Mouse (Mus musculus): ENCODE results near the gene Gba2. TPM values are rescaled to one million over a fixed set of nuclear protein-coding genes. Genes with fewer than 3 reads are reported as not detected.

Gene Gba2
- polyA plus RNA-seq, 1 experiment from 2014 or later: 19.3 TPM

- DNase-seq: no peak
- ATAC-seq (ENCODE audit: insufficient read depth): no peak
- H3K4me3 ChIP-seq (ENCODE audit: low read depth, low read length): no peak overlapping the region
- H3K4me2 ChIP-seq: no peak overlapping the region
- no peaks in the 10 kb centered on the region for H3K9me3 ChIP-seq (ENCODE audit: low read depth, low read length)
- 92% methylated on average over 8 of the region's 8 CpGs for WGBS
- H3K36me3 ChIP-seq (ENCODE audit: insufficient read depth): peaks cover 100% of the 10 kb centered on the region
- H3K27ac ChIP-seq (ENCODE audit: low read depth): no peak overlapping the region
- H3K4me1 ChIP-seq (ENCODE audit: insufficient read depth): no peaks in the 10 kb centered on the region
- no peak for TF ChIP-seq CTCF (IDR thresholded peaks at IDR 0.05; ENCODE audit: low read depth)
- no peaks in the 10 kb centered on the region for H3K27me3 ChIP-seq (ENCODE audit: insufficient read depth, low read length)
- H3K9ac ChIP-seq: no peak overlapping the region
Observed at GRCm38 (mm10) chr4:43535628-43536027, 43.0 kb downstream of the Gba2 start.

GRCm38 (mm10) chr4:43533270-43533669 is 45.4 kb downstream of the Gba2 start:
- Histone ChIP-seq H3K4me1 (ENCODE audit: insufficient read depth) (no peaks in the 10 kb centered on the region), H3K9ac (no peak overlapping the region), H3K4me2 (no peak overlapping the region), H3K4me3 (ENCODE audit: low read depth, low read length) (no peak overlapping the region), H3K9me3 (ENCODE audit: low read depth, low read length) (no peaks in the 10 kb centered on the region), H3K27me3 (ENCODE audit: insufficient read depth, low read length) (no peaks in the 10 kb centered on the region), H3K36me3 (ENCODE audit: insufficient read depth) (peaks cover 83% of the 10 kb centered on the region), H3K27ac (ENCODE audit: low read depth) (no peak overlapping the region)
- TF ChIP-seq CTCF (IDR thresholded peaks at IDR 0.05; ENCODE audit: low read depth): no peak
- no peak for DNase-seq
- no peak for ATAC-seq (ENCODE audit: insufficient read depth)
- WGBS: 81% methylated on average over 9 of the region's 9 CpGs

DNA sequence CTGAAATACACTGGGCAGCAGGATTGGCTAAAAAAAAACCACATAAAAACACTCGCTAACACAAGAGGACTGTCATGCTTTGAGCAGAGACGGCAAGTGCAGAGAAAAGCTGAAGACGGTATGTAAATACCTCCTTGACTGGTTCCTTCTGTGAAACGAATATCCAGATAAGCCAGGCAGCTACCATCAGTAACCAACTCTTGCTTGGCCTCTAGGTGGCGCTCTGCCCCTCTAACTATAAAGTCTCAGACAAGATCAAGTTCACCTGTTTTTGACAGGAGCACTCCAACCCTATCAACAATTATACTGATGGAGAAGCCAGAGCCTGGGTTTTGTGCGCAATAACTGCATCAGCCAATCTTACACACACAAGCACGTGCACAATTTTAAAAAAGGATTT is 48.1 kb downstream of the Gba2 start:
- Histone ChIP-seq H3K4me3 (ENCODE audit: low read depth, low read length) (no peak overlapping the region), H3K27ac (ENCODE audit: low read depth) (peak overlapping the region; percentile 7; the same call in 1 of the 2 replicates), H3K9me3 (ENCODE audit: low read depth, low read length) (no peaks in the 10 kb centered on the region), H3K36me3 (ENCODE audit: insufficient read depth) (peaks cover 56% of the 10 kb centered on the region), H3K27me3 (ENCODE audit: insufficient read depth, low read length) (no peaks in the 10 kb centered on the region), H3K9ac (no peak overlapping the region), H3K4me1 (ENCODE audit: insufficient read depth) (no peaks in the 10 kb centered on the region), H3K4me2 (no peak overlapping the region)
- ATAC-seq (ENCODE audit: insufficient read depth) (no peak; the same call in 1 of the 2 replicates), DNase-seq (peak; percentile 87)
- 18% methylated on average over 7 of the region's 7 CpGs for WGBS
- TF ChIP-seq CTCF (IDR thresholded peaks at IDR 0.05; ENCODE audit: low read depth): peak; percentile 86

DNA sequence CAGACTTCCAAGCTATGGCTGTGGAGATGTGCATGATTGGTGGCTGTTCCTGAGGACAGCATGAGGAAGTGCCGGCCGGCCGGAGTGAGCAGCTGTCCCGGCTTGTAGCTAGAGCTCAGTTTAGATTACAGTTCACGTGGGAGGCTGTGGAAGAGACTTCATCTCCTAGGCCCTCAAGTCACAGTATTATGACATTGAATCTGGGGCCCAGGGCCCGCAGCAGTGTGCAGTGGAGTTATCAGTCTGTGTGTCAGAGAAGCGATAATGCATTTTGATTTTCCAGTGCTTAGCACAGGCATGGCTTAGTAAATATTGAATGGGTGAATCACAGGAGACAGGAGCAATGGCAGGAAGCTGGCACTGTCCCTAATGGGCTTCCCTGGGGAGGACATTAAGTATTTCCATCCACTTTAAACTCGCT is 48.6 kb downstream of the Gba2 start:
- ATAC-seq (ENCODE audit: insufficient read depth) (no peak), DNase-seq (no peak)
- WGBS: 46% methylated on average over 8 of the region's 8 CpGs
- no peak overlapping the region for H3K4me2 ChIP-seq
- peaks cover 51% of the 10 kb centered on the region for H3K36me3 ChIP-seq (ENCODE audit: insufficient read depth)
- no peak for TF ChIP-seq CTCF (IDR thresholded peaks at IDR 0.05; ENCODE audit: low read depth)
- no peaks in the 10 kb centered on the region for H3K27me3 ChIP-seq (ENCODE audit: insufficient read depth, low read length)
- no peak overlapping the region for H3K9ac ChIP-seq
- no peaks in the 10 kb centered on the region for H3K9me3 ChIP-seq (ENCODE audit: low read depth, low read length)
- H3K4me3 ChIP-seq (ENCODE audit: low read depth, low read length): no peak overlapping the region
- no peaks in the 10 kb centered on the region for H3K4me1 ChIP-seq (ENCODE audit: insufficient read depth)
- H3K27ac ChIP-seq (ENCODE audit: low read depth): peak overlapping the region; percentile 7; the same call in 1 of the 2 replicates

DNA sequence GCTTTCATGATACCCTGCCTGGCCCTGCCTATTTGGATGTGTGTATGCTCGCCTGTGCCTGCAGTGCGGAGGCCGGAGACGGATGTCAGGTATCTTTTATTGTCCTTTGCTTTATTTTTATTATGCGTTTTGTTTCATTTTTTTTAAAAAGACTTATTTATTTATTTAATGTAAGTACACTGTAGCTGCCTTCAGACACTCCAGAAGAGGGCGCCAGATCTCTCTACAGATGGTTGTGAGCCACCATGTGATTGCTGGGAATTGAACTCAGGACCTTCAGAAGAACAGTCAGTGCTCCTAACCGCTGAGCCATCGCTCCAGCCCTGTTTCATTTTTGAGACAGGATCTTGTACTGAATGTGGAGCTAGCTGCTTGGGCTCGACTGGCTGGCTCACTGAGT is 50.2 kb downstream of the Gba2 start:
- DNase-seq: peak; percentile 28
- Histone ChIP-seq H3K27me3 (ENCODE audit: insufficient read depth, low read length) (peaks cover 7% of the 10 kb centered on the region), H3K4me3 (ENCODE audit: low read depth, low read length) (no peak overlapping the region), H3K4me1 (ENCODE audit: insufficient read depth) (peaks cover 3% of the 10 kb centered on the region; the same call in 1 of the 2 replicates), H3K36me3 (ENCODE audit: insufficient read depth) (peaks cover 35% of the 10 kb centered on the region), H3K27ac (ENCODE audit: low read depth) (no peak overlapping the region), H3K4me2 (no peak overlapping the region), H3K9me3 (ENCODE audit: low read depth, low read length) (no peaks in the 10 kb centered on the region), H3K9ac (no peak overlapping the region)
- ATAC-seq (ENCODE audit: insufficient read depth): no peak
- 73% methylated on average over 9 of the region's 9 CpGs for WGBS
- TF ChIP-seq CTCF (IDR thresholded peaks at IDR 0.05; ENCODE audit: low read depth): peak; percentile 39

DNA sequence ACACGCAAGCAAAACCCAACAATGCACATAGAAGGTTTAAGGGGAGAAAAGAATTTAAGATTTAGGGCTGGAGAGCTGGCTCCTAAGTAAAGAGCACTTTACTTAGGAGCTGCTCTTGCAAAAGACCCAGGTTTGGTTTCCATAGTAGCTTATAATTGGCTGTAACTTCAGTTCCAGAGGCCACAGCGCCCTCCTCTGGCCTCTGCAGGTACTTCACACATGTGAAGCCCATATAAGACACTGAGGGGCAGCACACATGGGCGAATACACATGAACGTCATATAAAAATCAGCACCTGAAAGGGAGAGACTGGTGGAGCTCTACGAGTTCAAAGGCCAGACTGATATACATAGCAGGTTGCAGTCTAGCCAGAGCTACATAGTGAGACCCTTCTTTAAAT is 50.8 kb downstream of the Gba2 start:
- Histone ChIP-seq H3K4me1 (ENCODE audit: insufficient read depth) (peaks cover 3% of the 10 kb centered on the region; the same call in 1 of the 2 replicates), H3K36me3 (ENCODE audit: insufficient read depth) (peaks cover 29% of the 10 kb centered on the region), H3K9ac (no peak overlapping the region), H3K9me3 (ENCODE audit: low read depth, low read length) (no peaks in the 10 kb centered on the region), H3K27me3 (ENCODE audit: insufficient read depth, low read length) (peaks cover 9% of the 10 kb centered on the region), H3K27ac (ENCODE audit: low read depth) (no peak overlapping the region), H3K4me2 (no peak overlapping the region), H3K4me3 (ENCODE audit: low read depth, low read length) (no peak overlapping the region)
- DNase-seq: peak; percentile 23
- TF ChIP-seq CTCF (IDR thresholded peaks at IDR 0.05; ENCODE audit: low read depth): peak; percentile 48
- WGBS: 60% methylated on average over 5 of the region's 5 CpGs
- ATAC-seq (ENCODE audit: insufficient read depth): no peak

- H3K36me3 ChIP-seq (ENCODE audit: insufficient read depth): peaks cover 24% of the 10 kb centered on the region
- no peaks in the 10 kb centered on the region for H3K9me3 ChIP-seq (ENCODE audit: low read depth, low read length)
- H3K4me1 ChIP-seq (ENCODE audit: insufficient read depth): peaks cover 3% of the 10 kb centered on the region; the same call in 1 of the 2 replicates
- no peak overlapping the region for H3K27ac ChIP-seq (ENCODE audit: low read depth)
- peak overlapping the region; percentile 19; the same call in 1 of the 2 replicates for H3K4me3 ChIP-seq (ENCODE audit: low read depth, low read length)
- peak overlapping the region; percentile 27; the same call in 1 of the 2 replicates for H3K9ac ChIP-seq
- H3K27me3 ChIP-seq (ENCODE audit: insufficient read depth, low read length): peaks cover 9% of the 10 kb centered on the region
- TF ChIP-seq CTCF (IDR thresholded peaks at IDR 0.05; ENCODE audit: low read depth): no peak
- ATAC-seq (ENCODE audit: insufficient read depth): peak; percentile 39; the same call in 1 of the 2 replicates
- peak overlapping the region; percentile 75 for H3K4me2 ChIP-seq
- peak; percentile 98 for DNase-seq
- 12% methylated on average over 6 of the region's 6 CpGs for WGBS
Observed at GRCm38 (mm10) chr4:43519956-43520355, 58.7 kb downstream of the Gba2 start.

Data from lung, embryonic 14.5 days (tissue).